Mouse (Mus musculus): ENCODE results near the gene Amer1. TPM values are rescaled to one million over a fixed set of nuclear protein-coding genes. Genes with fewer than 3 reads are reported as not detected.

The Amer1 gene
- total RNA-seq (2021) (1 to 10 TPM; 5.4 to 9.1 TPM), polyA plus RNA-seq (2012; rRNA removed) (1.4 and 1.6 TPM in 2 replicates)
- long read RNA-seq = 0 reads

- DNase-seq = peak; percentile 94
These were observed at the start of gene Amer1 for GRCm38 (mm10) chrX:95444776-95445111. TSS of gene Amer1 (minus strand) at chrX:95444872.

- DNase-seq = no peak
These were observed 12.5 kb upstream of the Amer1 start for GRCm38 (mm10) chrX:95457166-95457565.

DNA sequence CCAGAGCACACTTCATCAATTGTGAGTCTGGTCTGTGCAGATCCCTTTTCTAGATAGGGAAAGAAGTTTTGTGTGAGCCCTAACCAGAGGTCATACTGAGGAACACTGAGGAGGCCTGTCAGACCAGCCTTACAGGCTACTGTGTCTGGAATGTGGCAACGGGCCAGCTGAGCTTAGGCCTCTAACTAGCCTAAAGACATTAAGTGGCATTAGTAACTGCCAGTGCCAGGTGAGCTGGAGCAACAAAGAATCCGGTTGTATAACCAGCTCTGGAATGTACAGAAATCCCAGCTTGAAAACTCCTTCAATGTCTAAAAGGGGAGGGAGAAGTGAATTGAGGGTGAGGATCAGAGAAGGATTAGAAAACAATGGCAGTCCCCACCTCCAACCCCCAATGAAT is 1.2 kb upstream of the Amer1 start:
- no peak for DNase-seq

DNA sequence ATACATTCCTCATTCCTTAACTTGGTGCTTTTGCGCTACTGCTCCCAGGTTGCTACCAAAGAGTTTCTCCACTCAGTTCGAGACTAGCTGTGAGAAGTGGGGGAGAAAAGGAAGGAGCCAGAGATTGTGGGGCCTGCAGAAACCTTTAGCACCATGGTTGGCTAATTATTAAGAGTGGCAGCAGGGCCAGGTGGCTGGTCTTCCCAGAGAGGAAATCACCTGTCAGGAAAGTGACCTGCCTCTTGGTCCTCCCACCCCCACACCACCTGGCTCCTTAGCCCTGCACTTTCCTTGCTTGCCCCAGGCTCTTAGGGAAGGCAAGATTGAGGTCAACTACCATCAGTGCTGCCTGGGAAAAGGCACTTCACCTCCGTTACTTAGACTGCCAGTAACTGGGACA is 469 bp upstream of the Amer1 start:
- DNase-seq = no peak

- peak; percentile 69 for DNase-seq
These were observed 535 bp downstream of the Amer1 start for GRCm38 (mm10) chrX:95443898-95444775.

DNA sequence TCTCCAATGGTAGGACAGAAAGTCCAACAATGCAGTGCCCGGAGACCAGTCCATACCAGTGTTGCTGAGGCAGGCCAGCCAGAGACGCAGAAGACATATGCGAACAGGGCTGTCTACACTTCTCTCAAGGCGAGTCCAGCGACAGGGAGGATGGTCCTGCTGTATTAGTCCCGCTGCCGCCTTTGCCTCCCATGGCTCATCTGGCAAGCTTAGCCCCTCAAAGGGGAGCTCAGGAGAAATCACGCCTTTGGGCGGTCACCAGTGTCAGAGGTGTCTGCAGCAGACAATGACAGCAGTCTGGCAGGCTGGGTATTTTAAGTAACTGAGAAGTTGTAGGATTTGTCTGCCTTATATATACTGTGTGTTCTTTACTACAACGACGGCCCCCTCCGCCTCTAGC is 1.3 kb downstream of the Amer1 start:
- DNase-seq = peak; percentile 7

DNA sequence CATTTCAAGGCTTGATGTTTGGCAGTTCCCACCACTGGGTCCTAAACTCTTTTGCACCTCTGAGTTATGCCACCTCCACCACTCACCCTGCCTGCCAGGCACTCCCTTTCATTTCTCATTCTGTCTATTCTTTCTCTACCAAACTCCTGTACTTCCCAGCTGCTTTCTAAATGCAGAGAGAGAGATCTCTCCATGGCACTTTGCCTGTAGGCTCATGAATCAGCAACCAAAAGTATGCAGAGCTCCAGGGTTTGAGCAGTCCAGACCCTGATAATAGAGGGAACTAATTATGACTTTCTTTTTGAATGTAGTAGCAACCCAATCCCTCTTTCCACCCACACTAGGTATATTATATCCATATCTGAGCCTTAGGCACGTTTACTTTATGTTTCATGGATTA is 2.4 kb downstream of the Amer1 start:
- peak; percentile 13 for DNase-seq

- peak; percentile 11 for DNase-seq
These were observed 3.4 kb downstream of the Amer1 start for GRCm38 (mm10) chrX:95441290-95441689.

DNA sequence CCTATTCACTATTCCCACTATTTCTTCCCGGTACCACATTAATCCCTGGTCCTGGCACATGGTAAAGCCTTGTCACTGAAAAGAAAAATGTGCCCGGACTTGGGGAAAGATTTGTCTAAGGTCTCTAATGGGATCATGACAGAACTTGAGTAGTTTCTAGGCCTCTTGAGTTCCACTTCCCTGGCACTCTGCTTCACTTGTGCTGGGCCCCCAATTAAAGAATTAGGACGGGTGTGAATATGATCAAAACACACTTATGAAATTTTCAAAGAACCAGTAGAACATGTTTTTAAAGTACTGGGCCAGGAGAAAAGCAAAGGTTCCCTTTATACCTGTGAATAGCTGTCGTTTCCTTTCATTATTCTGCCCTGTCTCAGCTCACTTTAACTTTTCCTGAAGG is 6.2 kb downstream of the Amer1 start:
- DNase-seq = no peak

DNA sequence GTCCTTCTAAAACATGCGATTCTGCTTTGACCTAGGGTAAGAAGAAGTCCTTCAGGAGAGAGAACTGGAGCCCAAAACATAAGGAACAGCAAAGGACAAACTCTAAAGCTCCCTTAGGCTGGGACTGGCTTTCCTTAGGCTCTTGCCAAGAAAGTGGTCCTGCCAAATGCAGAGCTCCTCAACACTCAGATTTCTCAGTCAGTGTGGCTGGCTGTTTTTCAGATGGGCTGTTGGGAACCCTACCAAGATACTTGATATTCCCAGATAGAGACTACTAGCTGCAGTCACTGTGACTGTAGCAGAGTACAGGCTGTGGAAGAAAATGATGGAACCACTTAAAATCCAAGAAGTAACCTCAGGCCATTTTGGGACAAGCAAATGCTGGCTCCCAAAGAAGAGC is 7.4 kb downstream of the Amer1 start:
- no peak for DNase-seq

GRCm38 (mm10) chrX:95373101-95373500 is 71.6 kb downstream of the Amer1 start:
- DNase-seq = no peak

Other genes with a start within 250 kb of the Amer1 start
- gene Arhgef9, start 248.0 kb downstream of the Amer1 start, total RNA-seq (2021) = 10 to 100 TPM; 11.8 to 12.1 TPM
- gene Arhgef9, start 248.0 kb downstream of the Amer1 start, polyA plus RNA-seq (2012; rRNA removed) = 1.5 and 2.0 TPM in 2 replicates
- gene Asb12, start 113.1 kb upstream of the Amer1 start, total RNA-seq (2021) = not detected
- 0.16 TPM in 1 of 2 replicates, not detected in the other for gene Asb12, start 113.1 kb upstream of the Amer1 start, polyA plus RNA-seq (2012; rRNA removed)
- not detected for gene Pfn5, start 113.2 kb upstream of the Amer1 start, total RNA-seq (2021)
- not detected in 2 replicates for gene Pfn5, start 113.2 kb upstream of the Amer1 start, polyA plus RNA-seq (2012; rRNA removed)
- 1 to 10 TPM; 1.8 to 5.2 TPM for gene Zc4h2, start 213.6 kb upstream of the Amer1 start, total RNA-seq (2021)
- 0.47 and 0.50 TPM in 2 replicates for gene Zc4h2, start 213.6 kb upstream of the Amer1 start, polyA plus RNA-seq (2012; rRNA removed)